Mouse (Mus musculus): Measurements from ENCODE around the gene Cbr4. TPM values are rescaled to one million over a fixed set of nuclear protein-coding genes. Genes with fewer than 3 reads are reported as not detected.

Gene Cbr4
- polyA plus RNA-seq, 1 experiment from 2014 or later, result 26.7 TPM

DNA sequence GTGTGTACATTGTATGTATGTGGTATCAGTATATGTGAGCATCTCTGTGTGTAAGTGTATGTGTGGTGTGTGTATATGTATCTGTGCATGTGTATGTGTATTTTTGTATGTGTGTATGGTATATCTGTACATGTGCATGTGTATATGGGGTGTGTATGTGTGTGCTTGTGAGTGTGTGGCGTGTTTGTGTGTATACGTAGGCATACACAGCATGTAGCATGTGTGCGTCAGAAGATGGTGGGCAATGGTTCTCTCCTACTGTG, 20.1 kb upstream of the Cbr4 start:
- Histone ChIP-seq H3K4me1 (no peaks in the 10 kb centered on the region), H3K4me3 (no peak overlapping the region), H3K9ac (no peak overlapping the region), H3K27ac (no peak overlapping the region), H3K4me2 (no peak overlapping the region), H3K36me3 (no peaks in the 10 kb centered on the region), H3K27me3 (no peaks in the 10 kb centered on the region), H3K9me3 (no peaks in the 10 kb centered on the region)
- 98% methylated on average over 3 of the region's 3 CpGs for WGBS
- ATAC-seq (ENCODE audit: insufficient number of reproducible peaks, low FRiP score, low TSS enrichment, low read depth), result no peak

DNA sequence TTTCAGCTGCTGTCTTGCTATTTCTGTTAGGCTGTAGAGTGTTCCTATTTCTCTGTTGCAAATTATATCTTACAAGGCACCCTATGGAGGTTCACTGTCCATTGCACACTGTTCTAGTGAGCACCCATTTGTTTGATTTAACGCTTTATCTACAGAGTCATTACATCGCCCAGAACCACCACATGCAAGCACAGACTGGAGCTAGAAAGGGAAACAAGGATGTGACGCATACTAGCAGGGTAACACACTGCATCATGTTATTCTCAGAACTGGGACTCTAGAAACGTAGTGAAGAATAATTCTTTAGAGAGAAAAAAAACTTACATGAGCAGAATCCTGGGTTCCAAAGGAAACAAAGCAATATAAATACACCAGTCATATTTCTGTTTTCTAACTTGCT, 17.3 kb upstream of the Cbr4 start:
- ATAC-seq (ENCODE audit: insufficient number of reproducible peaks, low FRiP score, low TSS enrichment, low read depth), result no peak
- no peak overlapping the region for H3K27ac ChIP-seq
- H3K4me3 ChIP-seq, result no peak overlapping the region
- no peaks in the 10 kb centered on the region for H3K27me3 ChIP-seq
- no peak overlapping the region for H3K9ac ChIP-seq
- no peaks in the 10 kb centered on the region for H3K4me1 ChIP-seq
- no peak overlapping the region for H3K4me2 ChIP-seq
- no peaks in the 10 kb centered on the region for H3K36me3 ChIP-seq
- H3K9me3 ChIP-seq, result no peaks in the 10 kb centered on the region
- 86% methylated on average over 4 of the region's 4 CpGs for WGBS

- no peak for ATAC-seq (ENCODE audit: insufficient number of reproducible peaks, low FRiP score, low TSS enrichment, low read depth)
- H3K4me1 ChIP-seq, result no peaks in the 10 kb centered on the region; the same call in 1 of the 2 replicates
- no peaks in the 10 kb centered on the region for H3K9me3 ChIP-seq
- no peak overlapping the region for H3K27ac ChIP-seq
- H3K36me3 ChIP-seq, result no peaks in the 10 kb centered on the region
- H3K4me3 ChIP-seq, result no peak overlapping the region
- H3K9ac ChIP-seq, result no peak overlapping the region
- 53% methylated on average over 6 of the region's 6 CpGs for WGBS
- no peaks in the 10 kb centered on the region for H3K27me3 ChIP-seq
- H3K4me2 ChIP-seq, result no peak overlapping the region
Measured at GRCm38 (mm10) chr8:61475251-61475673, 12.3 kb upstream of the Cbr4 start.

DNA sequence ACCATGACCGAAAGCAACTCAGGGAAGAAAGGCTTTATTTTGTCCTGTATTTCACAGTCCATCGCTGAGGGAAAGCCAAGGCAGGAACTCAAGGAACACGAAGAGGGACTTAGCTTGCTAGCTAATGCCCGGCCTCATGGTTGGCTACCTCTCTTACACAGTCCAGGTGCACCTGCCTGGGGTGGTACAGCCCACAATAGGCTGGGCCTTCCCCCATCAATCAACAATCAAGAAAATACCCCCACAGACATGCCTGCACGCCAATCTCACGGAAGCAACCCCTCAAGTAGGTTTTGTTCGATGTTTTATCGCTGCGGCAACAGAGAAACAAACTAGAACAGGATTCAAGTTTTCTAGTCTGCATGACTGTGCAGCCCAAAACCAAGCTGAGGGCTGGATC, 11.4 kb upstream of the Cbr4 start:
- no peak for ATAC-seq (ENCODE audit: insufficient number of reproducible peaks, low FRiP score, low TSS enrichment, low read depth)
- Histone ChIP-seq H3K9ac (no peak overlapping the region), H3K4me2 (no peak overlapping the region), H3K27me3 (no peaks in the 10 kb centered on the region), H3K4me1 (no peaks in the 10 kb centered on the region; the same call in 1 of the 2 replicates), H3K4me3 (no peak overlapping the region), H3K36me3 (no peaks in the 10 kb centered on the region), H3K27ac (no peak overlapping the region), H3K9me3 (no peaks in the 10 kb centered on the region)
- WGBS, result 88% methylated on average over 9 of the region's 9 CpGs

- H3K9ac ChIP-seq, result no peak overlapping the region
- no peaks in the 10 kb centered on the region for H3K27me3 ChIP-seq
- no peak overlapping the region for H3K27ac ChIP-seq
- no peak overlapping the region for H3K4me3 ChIP-seq
- no peaks in the 10 kb centered on the region for H3K9me3 ChIP-seq
- WGBS, result 90% methylated on average over 4 of the region's 4 CpGs
- H3K36me3 ChIP-seq, result no peaks in the 10 kb centered on the region
- no peaks in the 10 kb centered on the region; the same call in 1 of the 2 replicates for H3K4me1 ChIP-seq
- H3K4me2 ChIP-seq, result no peak overlapping the region
- ATAC-seq (ENCODE audit: insufficient number of reproducible peaks, low FRiP score, low TSS enrichment, low read depth), result no peak
Measured at GRCm38 (mm10) chr8:61478150-61478549, 9.4 kb upstream of the Cbr4 start.

- Histone ChIP-seq H3K36me3 (no peaks in the 10 kb centered on the region), H3K27ac (no peak overlapping the region), H3K4me3 (no peak overlapping the region), H3K9ac (no peak overlapping the region), H3K9me3 (no peaks in the 10 kb centered on the region), H3K4me2 (no peak overlapping the region), H3K4me1 (no peaks in the 10 kb centered on the region; the same call in 1 of the 2 replicates), H3K27me3 (no peaks in the 10 kb centered on the region)
- 62% methylated on average over 8 of the region's 8 CpGs for WGBS
- no peak for ATAC-seq (ENCODE audit: insufficient number of reproducible peaks, low FRiP score, low TSS enrichment, low read depth)
Measured at GRCm38 (mm10) chr8:61478793-61479192, 8.7 kb upstream of the Cbr4 start.

DNA sequence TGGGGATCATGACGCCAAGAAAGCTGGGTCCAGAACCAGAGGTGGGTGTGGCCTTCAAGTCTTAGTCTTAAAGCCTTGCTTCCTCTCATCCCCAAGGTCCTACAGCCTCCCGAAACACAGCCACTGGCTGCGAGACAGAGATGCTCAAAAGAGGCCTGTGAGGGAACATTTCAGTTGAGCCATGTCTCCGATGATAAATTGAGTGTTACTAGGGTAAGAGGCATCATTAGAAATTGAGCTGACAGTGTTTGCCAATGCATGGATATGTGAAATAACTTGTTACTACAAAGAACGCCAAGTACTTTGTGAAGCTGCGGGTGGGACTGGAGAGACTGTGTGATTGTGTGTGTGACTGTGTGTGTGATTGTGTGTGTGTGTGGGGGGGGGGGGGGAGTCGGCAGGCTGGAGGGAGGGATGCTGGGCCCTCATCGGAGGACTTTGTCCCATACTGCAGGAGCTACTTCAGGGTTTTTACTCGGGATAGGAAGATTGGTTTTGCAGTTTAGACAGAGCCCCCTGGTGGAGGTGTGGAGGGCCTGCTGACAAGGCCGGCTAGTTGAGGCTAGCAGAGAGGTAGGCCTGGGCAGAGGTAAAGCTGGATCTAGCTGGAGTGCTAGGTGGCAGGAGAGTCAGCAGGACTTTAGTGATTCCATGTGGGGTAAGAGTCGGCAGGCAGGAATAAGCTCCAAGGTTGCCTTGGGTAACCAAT, 7.9 kb upstream of the Cbr4 start:
- H3K9me3 ChIP-seq, result no peaks in the 10 kb centered on the region
- no peaks in the 10 kb centered on the region for H3K27me3 ChIP-seq
- no peak overlapping the region for H3K27ac ChIP-seq
- peak; percentile 35; the same call in 1 of the 2 replicates for ATAC-seq (ENCODE audit: insufficient number of reproducible peaks, low FRiP score, low TSS enrichment, low read depth)
- WGBS, result 45% methylated on average over 11 of the region's 11 CpGs
- H3K4me3 ChIP-seq, result no peak overlapping the region
- H3K36me3 ChIP-seq, result no peaks in the 10 kb centered on the region
- H3K4me2 ChIP-seq, result no peak overlapping the region
- H3K4me1 ChIP-seq, result no peaks in the 10 kb centered on the region; the same call in 1 of the 2 replicates
- no peak overlapping the region for H3K9ac ChIP-seq

DNA sequence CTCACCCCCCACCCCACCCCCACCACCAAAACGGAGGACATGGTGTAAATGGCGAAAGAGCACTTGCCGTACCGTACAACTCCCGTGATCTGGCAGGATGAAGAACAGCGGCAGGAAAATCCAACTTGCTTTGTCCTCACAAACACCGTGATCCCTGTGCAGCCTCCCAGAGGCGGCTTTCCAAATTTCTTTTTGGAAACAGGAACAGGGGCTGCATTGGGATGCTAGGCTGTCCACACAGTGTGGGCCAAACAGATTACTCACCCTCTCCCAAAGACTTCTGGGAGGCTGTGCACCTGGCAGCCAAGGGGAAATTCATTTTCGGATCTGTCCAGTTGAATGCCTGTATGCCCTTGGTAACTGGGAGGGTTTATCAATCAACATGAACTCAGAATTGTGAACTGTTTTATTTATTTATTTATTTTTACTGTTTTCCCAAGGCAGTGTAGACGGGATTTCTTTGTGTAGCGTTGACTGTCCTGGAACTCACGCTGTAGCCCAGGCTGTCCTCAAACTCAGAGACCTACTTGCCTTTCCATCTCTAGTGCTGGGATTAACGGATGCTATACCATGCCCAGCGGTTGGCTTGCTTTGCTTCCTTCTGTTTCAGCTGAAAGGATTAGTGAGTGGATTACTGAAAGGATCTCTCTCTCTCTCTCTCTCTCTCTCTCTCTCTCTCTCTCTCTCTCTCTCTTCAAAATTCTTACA, 7.1 kb upstream of the Cbr4 start:
- no peak overlapping the region for H3K4me2 ChIP-seq
- no peaks in the 10 kb centered on the region; the same call in 1 of the 2 replicates for H3K4me1 ChIP-seq
- no peaks in the 10 kb centered on the region for H3K27me3 ChIP-seq
- H3K36me3 ChIP-seq, result no peaks in the 10 kb centered on the region
- H3K9me3 ChIP-seq, result no peaks in the 10 kb centered on the region
- 83% methylated on average over 14 of the region's 14 CpGs for WGBS
- H3K9ac ChIP-seq, result no peak overlapping the region
- no peak overlapping the region for H3K27ac ChIP-seq
- no peak overlapping the region for H3K4me3 ChIP-seq
- no peak for ATAC-seq (ENCODE audit: insufficient number of reproducible peaks, low FRiP score, low TSS enrichment, low read depth)

DNA sequence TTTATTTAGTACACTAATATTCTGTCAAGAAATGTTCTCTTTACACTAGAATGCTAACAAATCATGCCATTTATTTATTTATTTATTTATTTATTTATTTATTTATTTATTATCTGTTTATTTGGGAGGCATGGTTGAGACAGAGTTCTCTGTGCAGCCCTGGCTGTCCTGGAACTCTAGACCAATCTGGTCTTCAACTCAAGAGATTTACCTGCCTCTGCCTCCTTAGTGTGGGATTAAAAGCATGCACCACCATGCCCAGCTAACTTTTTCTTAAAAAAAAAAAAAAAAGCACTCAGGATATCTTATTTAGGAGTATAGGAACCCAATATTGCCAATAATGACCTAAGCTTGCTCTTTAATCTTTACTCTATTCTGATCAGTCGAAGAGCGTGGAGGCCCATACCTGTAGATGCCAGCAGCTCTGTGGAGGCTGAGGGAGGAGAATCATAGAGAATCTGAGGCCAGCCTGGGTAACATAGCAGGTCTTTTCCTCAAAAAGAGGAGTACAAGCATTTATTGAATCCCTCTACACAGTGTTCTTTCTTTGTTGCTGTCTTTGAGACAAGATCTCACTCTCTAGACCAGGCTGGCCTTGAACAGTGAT, 508 bp upstream of the Cbr4 start:
- 94% methylated on average over 2 of the region's 2 CpGs for WGBS
- peaks cover 3% of the 10 kb centered on the region; the same call in 1 of the 2 replicates for H3K4me1 ChIP-seq
- H3K36me3 ChIP-seq, result peaks cover 2% of the 10 kb centered on the region; the same call in 1 of the 2 replicates
- no peaks in the 10 kb centered on the region for H3K9me3 ChIP-seq
- no peak overlapping the region for H3K9ac ChIP-seq
- H3K27ac ChIP-seq, result no peak overlapping the region; the same call in 1 of the 2 replicates
- ATAC-seq (ENCODE audit: insufficient number of reproducible peaks, low FRiP score, low TSS enrichment, low read depth), result 0 out of 2 replicates have a peak, but pooled peaks have one; percentile 30
- no peaks in the 10 kb centered on the region for H3K27me3 ChIP-seq
- no peak overlapping the region for H3K4me2 ChIP-seq
- peak overlapping the region; percentile 81 for H3K4me3 ChIP-seq

DNA sequence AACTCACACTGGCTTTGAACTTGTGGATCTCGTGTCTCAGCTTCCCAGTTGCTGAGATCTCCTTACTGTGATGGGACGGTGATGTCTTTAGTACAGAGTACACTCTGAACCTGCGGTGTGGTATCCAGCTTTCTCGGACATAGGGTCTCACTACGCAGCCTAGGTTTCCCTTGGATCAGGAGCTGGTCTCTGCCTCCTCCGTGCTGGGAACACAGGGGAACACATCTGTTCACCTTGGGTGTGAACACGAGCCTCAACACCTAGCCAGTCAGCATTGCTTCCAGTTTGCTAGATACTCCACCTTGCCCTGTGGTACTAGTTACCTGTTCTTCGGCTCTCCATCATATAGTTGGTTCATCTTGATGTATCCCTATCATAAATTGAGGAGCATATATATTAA, 1.1 kb downstream of the Cbr4 start:
- Histone ChIP-seq H3K27ac (no peak overlapping the region), H3K27me3 (no peaks in the 10 kb centered on the region), H3K4me2 (peak overlapping the region; percentile 70), H3K4me3 (peak overlapping the region; percentile 81; the same call in 1 of the 2 replicates), H3K4me1 (peaks cover 3% of the 10 kb centered on the region; the same call in 1 of the 2 replicates), H3K9ac (no peak overlapping the region), H3K36me3 (peaks cover 8% of the 10 kb centered on the region; the same call in 1 of the 2 replicates), H3K9me3 (no peaks in the 10 kb centered on the region)
- ATAC-seq (ENCODE audit: insufficient number of reproducible peaks, low FRiP score, low TSS enrichment, low read depth), result no peak
- whole genome bisulfite sequencing, result 92% methylated on average over 8 of the region's 8 CpGs

GRCm38 (mm10) chr8:61497110-61497509, 9.6 kb downstream of the Cbr4 start:
- H3K4me2 ChIP-seq, result no peak overlapping the region
- WGBS, result 83% methylated on average over 4 of the region's 4 CpGs
- H3K27ac ChIP-seq, result no peak overlapping the region
- no peaks in the 10 kb centered on the region; the same call in 1 of the 2 replicates for H3K4me1 ChIP-seq
- ATAC-seq (ENCODE audit: insufficient number of reproducible peaks, low FRiP score, low TSS enrichment, low read depth), result no peak
- no peaks in the 10 kb centered on the region for H3K27me3 ChIP-seq
- H3K9me3 ChIP-seq, result no peaks in the 10 kb centered on the region
- no peak overlapping the region for H3K9ac ChIP-seq
- H3K36me3 ChIP-seq, result peaks cover 15% of the 10 kb centered on the region; the same call in 1 of the 2 replicates
- no peak overlapping the region for H3K4me3 ChIP-seq

- no peak overlapping the region for H3K9ac ChIP-seq
- ATAC-seq (ENCODE audit: insufficient number of reproducible peaks, low FRiP score, low TSS enrichment, low read depth), result no peak
- peaks cover 16% of the 10 kb centered on the region; the same call in 1 of the 2 replicates for H3K36me3 ChIP-seq
- no peak overlapping the region for H3K4me3 ChIP-seq
- WGBS, result 61% methylated on average over 4 of the region's 4 CpGs
- H3K27ac ChIP-seq, result no peak overlapping the region
- H3K27me3 ChIP-seq, result no peaks in the 10 kb centered on the region
- no peak overlapping the region for H3K4me2 ChIP-seq
- H3K4me1 ChIP-seq, result no peaks in the 10 kb centered on the region; the same call in 1 of the 2 replicates
- no peaks in the 10 kb centered on the region for H3K9me3 ChIP-seq
Measured at GRCm38 (mm10) chr8:61499035-61499434, 11.5 kb downstream of the Cbr4 start.
